Mouse (Mus musculus): ENCODE measurements around the gene Kcnk1. TPM values are rescaled to one million over a fixed set of nuclear protein-coding genes. Genes with fewer than 3 reads are reported as not detected.

Kcnk1 gene
- polyA plus RNA-seq, 1 experiment from 2014 or later, result 45.3 TPM

- Histone ChIP-seq H3K4me3 (ENCODE audit: low read length) (no peak overlapping the region), H3K27ac (ENCODE audit: low read depth, low read length) (no peak overlapping the region), H3K9me3 (ENCODE audit: control insufficient read depth, low read length) (no peaks in the 10 kb centered on the region), H3K27me3 (ENCODE audit: control insufficient read depth, insufficient read depth, low read length) (no peaks in the 10 kb centered on the region), H3K4me2 (replicated peaks; ENCODE audit: low read depth, low read length) (no peak overlapping the region), H3K9ac (ENCODE audit: low read depth, low read length) (no peak overlapping the region), H3K4me1 (ENCODE audit: control insufficient read depth, insufficient read depth, low read length) (0 out of 2 replicates have a peak, but pooled peaks cover 3% of the 10 kb centered on the region), H3K36me3 (ENCODE audit: control insufficient read depth, insufficient read depth, low read length) (no peaks in the 10 kb centered on the region)
- ATAC-seq (ENCODE audit: low FRiP score, low TSS enrichment), result no peak
- 85% methylated on average over 10 of the region's 10 CpGs for WGBS
Observed at GRCm38 (mm10) chr8:126062844-126063243, 67.9 kb downstream of the Kcnk1 start.

DNA sequence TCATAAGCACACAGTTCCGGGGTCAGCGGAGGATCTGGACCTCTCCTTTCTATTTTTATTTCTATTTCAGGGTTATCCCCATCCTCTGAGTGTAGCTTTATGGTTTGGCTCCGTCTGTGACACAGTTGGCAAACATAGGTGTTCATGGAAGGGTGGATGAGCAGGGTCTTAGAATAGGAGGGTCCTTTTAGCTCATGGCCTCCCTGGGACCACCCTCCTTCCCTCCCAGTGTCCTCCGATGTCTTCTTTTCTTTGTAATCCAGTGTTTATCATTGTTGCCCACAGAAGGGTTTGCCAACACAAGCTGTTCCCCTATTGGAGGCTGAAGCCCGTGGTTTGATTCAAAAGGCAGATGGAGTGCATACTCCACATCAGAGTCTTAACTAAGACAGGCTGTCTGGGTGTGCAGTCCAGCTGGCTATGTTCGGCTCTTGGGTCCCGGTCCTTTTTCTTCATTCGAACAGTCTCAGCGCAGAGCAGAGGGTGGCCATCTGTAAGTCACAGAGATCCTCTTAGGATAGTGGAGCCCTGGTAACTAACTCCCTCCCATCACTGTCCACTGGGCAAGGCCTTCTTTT lies 69.0 kb downstream of the Kcnk1 start:
- Histone ChIP-seq H3K36me3 (ENCODE audit: control insufficient read depth, insufficient read depth, low read length) (no peaks in the 10 kb centered on the region), H3K9ac (ENCODE audit: low read depth, low read length) (no peak overlapping the region), H3K27ac (ENCODE audit: low read depth, low read length) (no peak overlapping the region), H3K4me1 (ENCODE audit: control insufficient read depth, insufficient read depth, low read length) (0 out of 2 replicates have a peak, but pooled peaks cover 3% of the 10 kb centered on the region), H3K4me3 (ENCODE audit: low read length) (no peak overlapping the region), H3K9me3 (ENCODE audit: control insufficient read depth, low read length) (no peaks in the 10 kb centered on the region), H3K27me3 (ENCODE audit: control insufficient read depth, insufficient read depth, low read length) (no peaks in the 10 kb centered on the region), H3K4me2 (replicated peaks; ENCODE audit: low read depth, low read length) (no peak overlapping the region)
- 75% methylated on average over 9 of the region's 9 CpGs for WGBS
- no peak for ATAC-seq (ENCODE audit: low FRiP score, low TSS enrichment)

DNA sequence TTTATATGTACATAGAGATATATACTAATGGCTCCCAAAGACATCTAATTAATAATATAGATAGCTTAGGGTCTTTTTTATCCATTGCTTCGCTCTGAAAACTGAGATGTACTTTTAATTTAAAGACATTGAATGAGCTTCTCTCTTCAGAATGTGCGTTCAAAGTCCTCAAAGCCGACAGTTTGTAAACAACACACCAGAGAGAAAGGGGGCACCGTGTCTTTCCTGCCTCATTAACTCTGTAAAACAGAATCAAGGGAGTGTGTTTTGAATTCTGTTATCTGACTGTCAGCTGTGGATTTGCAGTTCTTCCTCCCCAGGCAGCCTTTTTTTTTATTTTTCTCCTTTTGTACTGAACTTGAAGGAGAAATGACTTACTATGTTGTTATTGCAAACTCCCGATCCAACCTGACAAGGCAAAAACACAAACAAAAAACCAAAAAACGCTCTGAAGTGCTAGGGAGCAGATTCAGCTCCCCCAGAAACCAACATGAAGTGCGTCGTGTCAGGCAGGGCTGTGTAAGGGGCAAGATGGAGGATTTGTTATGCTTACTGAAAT lies 69.7 kb downstream of the Kcnk1 start:
- Histone ChIP-seq H3K4me1 (ENCODE audit: control insufficient read depth, insufficient read depth, low read length) (0 out of 2 replicates have a peak, but pooled peaks cover 3% of the 10 kb centered on the region), H3K9ac (ENCODE audit: low read depth, low read length) (no peak overlapping the region), H3K27me3 (ENCODE audit: control insufficient read depth, insufficient read depth, low read length) (no peaks in the 10 kb centered on the region), H3K9me3 (ENCODE audit: control insufficient read depth, low read length) (no peaks in the 10 kb centered on the region), H3K4me3 (ENCODE audit: low read length) (no peak overlapping the region), H3K36me3 (ENCODE audit: control insufficient read depth, insufficient read depth, low read length) (no peaks in the 10 kb centered on the region), H3K4me2 (replicated peaks; ENCODE audit: low read depth, low read length) (no peak overlapping the region), H3K27ac (ENCODE audit: low read depth, low read length) (no peak overlapping the region)
- 0 out of 2 replicates have a peak, but pooled peaks have one; percentile 20 for ATAC-seq (ENCODE audit: low FRiP score, low TSS enrichment)
- 22% methylated on average over 8 of the region's 8 CpGs for WGBS

DNA sequence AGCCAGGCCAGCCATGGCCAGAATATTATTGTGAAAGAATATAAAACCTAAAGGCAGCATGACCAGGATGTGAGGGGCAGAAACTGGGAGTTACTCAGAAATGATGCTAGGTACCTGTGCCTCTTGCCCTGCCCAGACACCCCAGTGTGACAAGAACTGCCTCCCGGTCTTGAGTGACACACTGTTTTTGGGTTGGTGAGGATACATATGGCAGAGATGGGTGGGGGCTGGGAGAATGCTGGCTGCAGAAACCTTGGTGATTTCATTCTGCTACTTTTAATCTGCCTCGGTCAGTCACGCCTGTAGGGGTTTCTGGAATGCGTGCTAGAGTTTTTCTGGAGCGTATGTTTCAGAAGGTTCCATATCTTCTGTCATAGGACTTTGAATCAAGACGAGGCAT lies 72.3 kb downstream of the Kcnk1 start:
- 62% methylated on average over 6 of the region's 6 CpGs for WGBS
- Histone ChIP-seq H3K9ac (ENCODE audit: low read depth, low read length) (no peak overlapping the region), H3K36me3 (ENCODE audit: control insufficient read depth, insufficient read depth, low read length) (no peaks in the 10 kb centered on the region), H3K9me3 (ENCODE audit: control insufficient read depth, low read length) (no peaks in the 10 kb centered on the region), H3K4me2 (replicated peaks; ENCODE audit: low read depth, low read length) (no peak overlapping the region), H3K27ac (ENCODE audit: low read depth, low read length) (no peak overlapping the region), H3K4me1 (ENCODE audit: control insufficient read depth, insufficient read depth, low read length) (0 out of 2 replicates have a peak, but pooled peaks cover 3% of the 10 kb centered on the region), H3K27me3 (ENCODE audit: control insufficient read depth, insufficient read depth, low read length) (0 out of 2 replicates have a peak, but pooled peaks cover 3% of the 10 kb centered on the region), H3K4me3 (ENCODE audit: low read length) (no peak overlapping the region)
- ATAC-seq (ENCODE audit: low FRiP score, low TSS enrichment), result no peak

DNA sequence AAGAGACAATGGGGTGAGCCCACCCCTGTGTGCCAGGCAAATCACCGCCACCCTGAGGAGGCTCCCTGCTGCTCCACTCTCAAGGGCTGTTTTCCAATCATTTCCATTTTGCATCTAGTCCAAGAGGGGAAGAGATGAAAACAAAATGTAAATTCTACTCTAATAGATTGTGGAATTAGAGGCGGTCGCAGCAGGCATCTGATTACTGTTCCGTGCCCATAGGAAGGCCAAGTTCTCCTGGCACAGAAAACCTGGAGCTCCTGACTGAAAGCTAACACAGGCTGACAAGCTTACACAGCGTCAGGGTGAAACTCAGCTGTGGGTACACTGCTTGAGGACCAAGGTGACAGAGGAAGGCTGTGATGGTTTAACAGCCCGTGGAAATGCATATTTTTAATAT lies 73.2 kb downstream of the Kcnk1 start:
- Histone ChIP-seq H3K9me3 (ENCODE audit: control insufficient read depth, low read length) (no peaks in the 10 kb centered on the region), H3K4me2 (replicated peaks; ENCODE audit: low read depth, low read length) (no peak overlapping the region), H3K4me3 (ENCODE audit: low read length) (no peak overlapping the region), H3K36me3 (ENCODE audit: control insufficient read depth, insufficient read depth, low read length) (no peaks in the 10 kb centered on the region), H3K27me3 (ENCODE audit: control insufficient read depth, insufficient read depth, low read length) (0 out of 2 replicates have a peak, but pooled peaks cover 3% of the 10 kb centered on the region), H3K27ac (ENCODE audit: low read depth, low read length) (no peak overlapping the region), H3K4me1 (ENCODE audit: control insufficient read depth, insufficient read depth, low read length) (0 out of 2 replicates have a peak, but pooled peaks cover 3% of the 10 kb centered on the region), H3K9ac (ENCODE audit: low read depth, low read length) (no peak overlapping the region)
- ATAC-seq (ENCODE audit: low FRiP score, low TSS enrichment), result no peak
- WGBS, result 85% methylated on average over 6 of the region's 6 CpGs

- ATAC-seq (ENCODE audit: low FRiP score, low TSS enrichment), result no peak
- H3K9me3 ChIP-seq (ENCODE audit: control insufficient read depth, low read length), result no peaks in the 10 kb centered on the region
- H3K4me3 ChIP-seq (ENCODE audit: low read length), result no peak overlapping the region
- no peak overlapping the region for H3K9ac ChIP-seq (ENCODE audit: low read depth, low read length)
- no peak overlapping the region for H3K27ac ChIP-seq (ENCODE audit: low read depth, low read length)
- H3K27me3 ChIP-seq (ENCODE audit: control insufficient read depth, insufficient read depth, low read length), result 0 out of 2 replicates have a peak, but pooled peaks cover 3% of the 10 kb centered on the region
- no peaks in the 10 kb centered on the region for H3K36me3 ChIP-seq (ENCODE audit: control insufficient read depth, insufficient read depth, low read length)
- no peaks in the 10 kb centered on the region for H3K4me1 ChIP-seq (ENCODE audit: control insufficient read depth, insufficient read depth, low read length)
- WGBS, result 75% methylated on average over 5 of the region's 5 CpGs
- no peak overlapping the region for H3K4me2 ChIP-seq (replicated peaks; ENCODE audit: low read depth, low read length)
Observed at GRCm38 (mm10) chr8:126072678-126073077, 77.7 kb downstream of the Kcnk1 start.

DNA sequence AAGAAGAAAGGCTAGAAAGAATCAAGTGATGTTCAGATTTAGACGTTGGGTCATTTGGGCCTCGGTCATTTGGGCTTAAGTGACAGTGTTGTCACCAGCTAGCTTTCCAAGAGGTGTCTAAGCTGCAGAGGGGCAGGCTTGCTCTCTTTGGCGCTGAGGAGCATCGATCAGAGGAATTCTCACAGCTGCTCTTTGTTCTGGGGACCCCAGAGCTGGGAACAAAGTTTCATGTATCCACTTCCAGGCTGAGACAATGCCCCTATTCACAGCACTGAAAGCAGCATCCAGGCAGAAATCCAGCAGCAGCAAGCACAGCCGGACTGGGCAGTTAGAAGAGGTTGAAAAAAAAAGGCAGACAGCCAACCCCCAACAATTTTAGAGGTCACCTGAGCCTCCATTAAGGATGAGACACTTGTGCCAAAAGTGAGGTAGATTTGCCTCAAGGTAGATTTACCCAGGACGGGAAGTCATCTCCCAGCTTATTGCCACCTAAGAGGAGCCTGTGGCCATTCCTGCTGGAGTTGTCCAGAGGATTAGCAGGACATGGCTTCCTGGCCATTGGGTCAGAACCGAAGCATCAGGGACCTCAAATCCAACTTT lies 78.3 kb downstream of the Kcnk1 start:
- ATAC-seq (ENCODE audit: low FRiP score, low TSS enrichment), result no peak
- Histone ChIP-seq H3K4me3 (ENCODE audit: low read length) (no peak overlapping the region), H3K9me3 (ENCODE audit: control insufficient read depth, low read length) (no peaks in the 10 kb centered on the region), H3K9ac (ENCODE audit: low read depth, low read length) (no peak overlapping the region; the same call in 1 of the 2 replicates), H3K4me2 (replicated peaks; ENCODE audit: low read depth, low read length) (no peak overlapping the region), H3K27me3 (ENCODE audit: control insufficient read depth, insufficient read depth, low read length) (0 out of 2 replicates have a peak, but pooled peaks cover 3% of the 10 kb centered on the region), H3K27ac (ENCODE audit: low read depth, low read length) (no peak overlapping the region), H3K36me3 (ENCODE audit: control insufficient read depth, insufficient read depth, low read length) (no peaks in the 10 kb centered on the region), H3K4me1 (ENCODE audit: control insufficient read depth, insufficient read depth, low read length) (no peaks in the 10 kb centered on the region)
- 33% methylated on average over 7 of the region's 7 CpGs for WGBS

DNA sequence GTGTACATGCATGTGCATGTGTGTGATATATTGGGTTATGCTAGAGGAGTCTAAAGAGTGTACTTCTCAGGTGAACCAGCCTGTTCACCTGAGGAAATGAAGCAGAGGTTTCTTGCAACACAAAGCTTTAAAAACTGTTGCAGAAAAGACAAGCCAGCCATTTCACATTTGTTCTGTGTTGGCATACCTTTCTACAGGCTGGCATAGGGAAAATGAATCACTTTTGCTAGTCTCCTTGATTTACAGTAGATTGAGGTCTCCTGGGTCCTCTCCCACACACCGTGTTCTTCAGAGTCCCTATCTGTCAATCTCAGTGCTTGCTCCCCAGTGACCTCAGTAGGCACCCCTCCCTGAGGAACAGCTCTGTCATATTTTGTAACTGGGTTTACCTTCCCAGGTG lies 79.1 kb downstream of the Kcnk1 start:
- H3K9ac ChIP-seq (ENCODE audit: low read depth, low read length), result no peak overlapping the region
- no peak overlapping the region for H3K4me3 ChIP-seq (ENCODE audit: low read length)
- ATAC-seq (ENCODE audit: low FRiP score, low TSS enrichment), result no peak
- H3K27ac ChIP-seq (ENCODE audit: low read depth, low read length), result no peak overlapping the region
- H3K36me3 ChIP-seq (ENCODE audit: control insufficient read depth, insufficient read depth, low read length), result no peaks in the 10 kb centered on the region
- H3K27me3 ChIP-seq (ENCODE audit: control insufficient read depth, insufficient read depth, low read length), result 0 out of 2 replicates have a peak, but pooled peaks cover 3% of the 10 kb centered on the region
- no peak overlapping the region for H3K4me2 ChIP-seq (replicated peaks; ENCODE audit: low read depth, low read length)
- H3K9me3 ChIP-seq (ENCODE audit: control insufficient read depth, low read length), result no peaks in the 10 kb centered on the region
- H3K4me1 ChIP-seq (ENCODE audit: control insufficient read depth, insufficient read depth, low read length), result no peaks in the 10 kb centered on the region
- WGBS, result 92% methylated on average over 1 of the region's 1 CpGs

GRCm38 (mm10) chr8:126075400-126075799 lies 80.4 kb downstream of the Kcnk1 start:
- Histone ChIP-seq H3K4me3 (ENCODE audit: low read length) (no peak overlapping the region), H3K9ac (ENCODE audit: low read depth, low read length) (no peak overlapping the region), H3K4me1 (ENCODE audit: control insufficient read depth, insufficient read depth, low read length) (no peaks in the 10 kb centered on the region), H3K27ac (ENCODE audit: low read depth, low read length) (no peak overlapping the region), H3K27me3 (ENCODE audit: control insufficient read depth, insufficient read depth, low read length) (0 out of 2 replicates have a peak, but pooled peaks cover 3% of the 10 kb centered on the region), H3K4me2 (replicated peaks; ENCODE audit: low read depth, low read length) (no peak overlapping the region), H3K36me3 (ENCODE audit: control insufficient read depth, insufficient read depth, low read length) (no peaks in the 10 kb centered on the region), H3K9me3 (ENCODE audit: control insufficient read depth, low read length) (no peaks in the 10 kb centered on the region)
- 19% methylated on average over 10 of the region's 10 CpGs for WGBS
- ATAC-seq (ENCODE audit: low FRiP score, low TSS enrichment), result no peak
